Mouse (Mus musculus): Measurements from ENCODE around the gene 1700001K19Rik. TPM values are rescaled to one million over a fixed set of nuclear protein-coding genes. Genes with fewer than 3 reads are reported as not detected.
A peak's percentile ranks its signal among the peaks of the same experiment; 100 is the strongest.
"Not testable (repeated sequence)": the region's sequence is repeated elsewhere in the genome, so short reads cannot be mapped to it uniquely, and the experiment has no call there.

1700001K19Rik gene
- total RNA-seq (2021), result not detected

GRCm38 (mm10) chr12:110682561-110683299, at the start of gene 1700001K19Rik:
1700001K19Rik (minus strand) TSS chr12:110682619.
- DNase-seq, result no peak
- intact Hi-C loops (cut with DNase I), result no loop called here

- no peak for DNase-seq
- intact Hi-C loops (cut with DNase I), result no loop called here
Measured at GRCm38 (mm10) chr12:110726428-110726827, 44.0 kb upstream of the 1700001K19Rik start.

GRCm38 (mm10) chr12:110725489-110725888, 43.1 kb upstream of the 1700001K19Rik start:
- intact Hi-C loops (cut with DNase I), result no loop called here
- no peak for DNase-seq

- no peak for DNase-seq
- intact Hi-C loops (cut with DNase I), result no loop called here
Measured at GRCm38 (mm10) chr12:110725051-110725450, 42.6 kb upstream of the 1700001K19Rik start.

- no peak for DNase-seq
- intact Hi-C loops (cut with DNase I), result no loop called here
Measured at GRCm38 (mm10) chr12:110716004-110716403, 33.6 kb upstream of the 1700001K19Rik start.

- intact Hi-C loops (cut with DNase I), result no loop called here
- no peak for DNase-seq
Measured at GRCm38 (mm10) chr12:110714215-110714614, 31.8 kb upstream of the 1700001K19Rik start.

GRCm38 (mm10) chr12:110713784-110714183, 31.4 kb upstream of the 1700001K19Rik start:
- no peak for DNase-seq
- intact Hi-C loops (cut with DNase I), result no loop called here

GRCm38 (mm10) chr12:110711270-110711669, 28.9 kb upstream of the 1700001K19Rik start:
- no peak for DNase-seq
- intact Hi-C loops (cut with DNase I), result no loop called here

GRCm38 (mm10) chr12:110707451-110707850, 25.0 kb upstream of the 1700001K19Rik start:
- intact Hi-C loops (cut with DNase I), result no loop called here
- DNase-seq, result no peak

GRCm38 (mm10) chr12:110706337-110707231, 24.2 kb upstream of the 1700001K19Rik start:
- peak; percentile 67 to 68 for DNase-seq
- intact Hi-C loops (cut with DNase I), result no loop called here

- not testable (repeated sequence) for DNase-seq
- intact Hi-C loops (cut with DNase I), result loop anchor here (2.0 kb wide), 1 partner anchor 287 kb away; no protein-coding TSS in a partner anchor
Measured at GRCm38 (mm10) chr12:110705419-110705818, 23.0 kb upstream of the 1700001K19Rik start.

GRCm38 (mm10) chr12:110703682-110704081, 21.3 kb upstream of the 1700001K19Rik start:
- intact Hi-C loops (cut with DNase I), result loop anchor here (2.0 to 5.0 kb wide), 3 partner anchors 105 to 285 kb away; no protein-coding TSS in a partner anchor
- no peak for DNase-seq

GRCm38 (mm10) chr12:110703008-110703471, 20.6 kb upstream of the 1700001K19Rik start:
- DNase-seq, result peak; percentile 90 to 91
- intact Hi-C loops (cut with DNase I), result loop anchor here (2.0 to 5.0 kb wide), 2 partner anchors 104 to 251 kb away; no protein-coding TSS in a partner anchor

GRCm38 (mm10) chr12:110702556-110702955, 20.1 kb upstream of the 1700001K19Rik start, which contains the start of gene Hsp90aa1:
Hsp90aa1 (minus strand) TSS chr12:110702728.
- intact Hi-C loops (cut with DNase I), result loop anchor here (2.0 to 5.0 kb wide), 2 partner anchors 104 to 250 kb away; no protein-coding TSS in a partner anchor
- no peak for DNase-seq

GRCm38 (mm10) chr12:110701363-110701762, 18.9 kb upstream of the 1700001K19Rik start:
- not testable (repeated sequence) for DNase-seq
- intact Hi-C loops (cut with DNase I), result loop anchor here (5.0 kb wide), 1 partner anchor 249 kb away; no protein-coding TSS in a partner anchor

- no peak for DNase-seq
- intact Hi-C loops (cut with DNase I), result loop anchor here (5.0 kb wide), 1 partner anchor 248 kb away; no protein-coding TSS in a partner anchor
Measured at GRCm38 (mm10) chr12:110700730-110701129, 18.3 kb upstream of the 1700001K19Rik start.

GRCm38 (mm10) chr12:110699171-110699547, 16.7 kb upstream of the 1700001K19Rik start:
- intact Hi-C loops (cut with DNase I), result no loop called here

GRCm38 (mm10) chr12:110698523-110699170, 16.2 kb upstream of the 1700001K19Rik start:
- intact Hi-C loops (cut with DNase I), result no loop called here

More at GRCm38 (mm10) chr12:110699171-110699547, 16.7 kb upstream of the 1700001K19Rik start:
- DNase-seq, result no peak

GRCm38 (mm10) chr12:110698080-110698479, 15.7 kb upstream of the 1700001K19Rik start:
- DNase-seq, result no peak
- intact Hi-C loops (cut with DNase I), result no loop called here

More at GRCm38 (mm10) chr12:110698523-110699170, 16.2 kb upstream of the 1700001K19Rik start:
- no peak for DNase-seq

GRCm38 (mm10) chr12:110697457-110697856, 15.0 kb upstream of the 1700001K19Rik start:
- DNase-seq, result no peak
- intact Hi-C loops (cut with DNase I), result loop anchor here (2.0 kb wide), 2 partner anchors 41 to 147 kb away; no protein-coding TSS in a partner anchor

Data from heart, postnatal 36 days (tissue).